Mouse (Mus musculus) liver, embryonic 12.5 days (tissue): ENCODE results near the gene Olfr1224-ps1. TPM values are rescaled to one million over a fixed set of nuclear protein-coding genes. Genes with fewer than 3 reads are reported as not detected.
"Not testable (repeated sequence)": the region's sequence is repeated elsewhere in the genome, so short reads cannot be mapped to it uniquely, and the experiment has no call there.

Experiments
- ATAC-seq: fragments of 200-750 bp; cut with Nextera tagmentation; 2 replicates; pipeline ENCODE4 v1.8.0; 2017; ENCODE audit warnings: moderate number of reproducible peaks, mild to moderate bottlenecking, moderate library complexity
- H3K27ac ChIP-seq: fragments of 300-500 bp; sonication (generic); 2 replicates; pipeline ENCODE4 v1.5.1; 2016; ENCODE audit warnings: mild to moderate bottlenecking
- H3K27me3 ChIP-seq: fragments of 300-500 bp; sonication (generic); replicated peaks from 2 replicates; pipeline ENCODE4 v1.6.1; 2016; ENCODE audit warnings: mild to moderate bottlenecking, moderate library complexity
- H3K36me3 ChIP-seq: fragments of 300-500 bp; sonication (generic); 2 replicates; pipeline ENCODE4 v1.6.1; 2016; ENCODE audit warnings: mild to moderate bottlenecking, moderate library complexity
- H3K4me1 ChIP-seq: fragments of 300-500 bp; sonication (generic); 2 replicates; pipeline ENCODE4 v1.6.1; 2016
- H3K4me2 ChIP-seq: fragments of 300-500 bp; sonication (generic); 2 replicates; pipeline ENCODE4 v1.6.1; 2016; ENCODE audit warnings: mild to moderate bottlenecking, moderate library complexity
- H3K4me3 ChIP-seq: fragments of 300-500 bp; sonication (generic); 2 replicates; pipeline ENCODE4 v1.5.1; 2016; ENCODE audit warnings: mild to moderate bottlenecking, moderate library complexity
- H3K9ac ChIP-seq: fragments of 300-500 bp; sonication (generic); 2 replicates; pipeline ENCODE4 v1.6.1; 2016; ENCODE audit warnings: mild to moderate bottlenecking, moderate library complexity
- H3K9me3 ChIP-seq: fragments of 300-500 bp; sonication (generic); replicated peaks from 2 replicates; pipeline ENCODE4 v1.6.1; 2016; ENCODE audit warnings: mild to moderate bottlenecking, moderate library complexity
- WGBS: fragments of 180-500 bp; shearing (Covaris S2); methylation state at CpG from one replicate; pipeline ENCODE4 v1.1.7; 2016; ENCODE audit not compliant: insufficient replicate concordance; 5-methylcytosine and 5-hydroxymethylcytosine counted together
- polyA plus RNA-seq: library from polyadenylated mRNA; unstranded; fragments of >200 nt; fragmentation: Nextera tagmentation; extraction: Ambion mirVana; gene quantifications from 2 replicates; pipeline ENCODE4 v1.2.1, GENCODE M21; 2016

The Olfr1224-ps1 gene
- not detected in 2 replicates for polyA plus RNA-seq

- H3K9ac ChIP-seq, H3K36me3 ChIP-seq, ATAC-seq, H3K4me2 ChIP-seq, H3K27me3 ChIP-seq, H3K27ac ChIP-seq, H3K9me3 ChIP-seq, H3K4me1 ChIP-seq, H3K4me3 ChIP-seq: not testable (repeated sequence)
- WGBS, result 83% methylated on average over 8 of the region's 8 CpGs
Measured at GRCm38 (mm10) chr2:89163991-89164390, at the start of gene Olfr1224-ps1. Gene Olfr1224-ps1, minus strand, starts transcription at chr2:89164091.

DNA sequence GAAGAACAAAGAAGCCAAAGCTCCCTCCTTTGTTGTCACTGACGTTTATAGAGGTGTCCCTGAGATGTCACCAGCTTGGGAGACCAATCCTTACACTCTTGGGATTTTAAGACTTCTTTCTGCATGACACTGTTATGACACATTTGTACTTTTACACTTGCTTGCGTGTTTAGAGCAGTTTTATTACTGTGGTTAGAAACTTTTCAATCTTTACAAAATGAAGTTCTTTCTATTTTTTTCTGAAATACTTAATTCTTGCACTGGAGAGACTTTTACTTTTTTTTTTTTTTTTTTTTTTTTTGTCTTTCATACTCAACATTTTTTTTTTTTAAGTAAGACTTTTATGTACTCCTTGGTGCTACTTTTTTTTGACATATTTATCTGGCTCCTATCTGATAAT, 36.1 kb upstream of the Olfr1224-ps1 start, which contains the start of gene Olfr1226:
TSS of gene Olfr1226 (minus strand) at position 101 of the 400 bp plus-strand sequence.
- no peaks in the 10 kb centered on the region for H3K27me3 ChIP-seq
- 46% methylated on average over 2 of the region's 2 CpGs for WGBS
- H3K4me1 ChIP-seq, result no peaks in the 10 kb centered on the region
- H3K9me3 ChIP-seq, result no peaks in the 10 kb centered on the region
- no peaks in the 10 kb centered on the region for H3K36me3 ChIP-seq
- H3K9ac ChIP-seq, result no peak within 1 kb of the TSS
- H3K4me2 ChIP-seq, result no peak within 1 kb of the TSS
- ATAC-seq, result no peak
- no peak within 1 kb of the TSS for H3K4me3 ChIP-seq
- H3K27ac ChIP-seq, result no peak within 1 kb of the TSS

- Histone ChIP-seq H3K9me3 (no peaks in the 10 kb centered on the region), H3K27me3 (no peaks in the 10 kb centered on the region), H3K4me2 (no peak overlapping the region), H3K36me3 (no peaks in the 10 kb centered on the region), H3K4me3 (no peak overlapping the region), H3K27ac (no peak overlapping the region), H3K4me1 (no peaks in the 10 kb centered on the region), H3K9ac (no peak overlapping the region)
- 23% methylated on average over 3 of the region's 3 CpGs for WGBS
- ATAC-seq, result no peak
Measured at GRCm38 (mm10) chr2:89196325-89196982, 32.6 kb upstream of the Olfr1224-ps1 start.

DNA sequence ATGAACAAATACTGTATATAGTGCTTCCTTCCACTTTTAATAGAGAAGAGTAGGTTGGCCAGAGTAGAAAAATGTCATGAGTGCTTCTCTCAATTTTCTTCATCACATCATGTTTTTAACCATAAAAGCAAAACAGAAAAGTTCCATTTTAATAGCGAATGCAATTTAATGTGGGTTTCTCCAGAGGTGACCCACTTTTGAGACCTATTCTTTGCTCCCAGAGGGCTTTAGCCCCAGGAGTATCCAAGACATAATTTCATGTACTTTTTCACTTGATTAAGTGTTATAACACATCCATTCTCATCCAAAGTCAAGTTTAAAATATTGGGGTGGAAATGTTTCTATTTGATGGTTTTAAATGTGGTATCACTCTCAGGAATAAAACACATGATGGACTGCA, 10.7 kb upstream of the Olfr1224-ps1 start, which contains the start of gene Olfr1225:
TSS of gene Olfr1225 (minus strand) at position 101 of the 400 bp plus-strand sequence.
- WGBS, result 68% methylated on average over 1 of the region's 1 CpGs
- Histone ChIP-seq H3K27me3 (no peaks in the 10 kb centered on the region), H3K4me3 (no peak within 1 kb of the TSS), H3K27ac (no peak within 1 kb of the TSS), H3K36me3 (no peaks in the 10 kb centered on the region), H3K9ac (no peak within 1 kb of the TSS), H3K9me3 (no peaks in the 10 kb centered on the region), H3K4me2 (no peak within 1 kb of the TSS), H3K4me1 (no peaks in the 10 kb centered on the region)
- ATAC-seq, result no peak

DNA sequence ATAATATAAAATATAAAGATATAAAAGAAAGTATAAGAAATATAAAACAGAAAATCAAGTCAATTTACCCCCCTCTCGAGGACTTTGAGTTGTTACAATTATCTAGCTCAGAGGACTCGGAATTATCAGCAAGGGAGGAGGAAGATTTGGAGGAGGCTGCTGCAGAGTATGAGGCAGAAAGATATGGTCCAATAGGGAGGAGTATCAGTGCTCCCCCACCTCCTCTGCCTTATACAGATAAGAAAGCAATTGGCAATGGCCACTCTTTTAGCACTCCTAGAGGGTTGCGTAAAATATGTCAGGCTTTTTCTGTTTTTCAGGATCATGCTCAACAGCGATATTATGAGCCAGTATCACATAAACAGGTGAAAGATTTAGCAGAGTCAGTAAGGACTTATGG, 820 bp upstream of the Olfr1224-ps1 start:
- H3K27me3 ChIP-seq, ATAC-seq, H3K9ac ChIP-seq, H3K9me3 ChIP-seq, H3K36me3 ChIP-seq, H3K4me1 ChIP-seq, H3K4me2 ChIP-seq, H3K27ac ChIP-seq, H3K4me3 ChIP-seq: not testable (repeated sequence)
- WGBS, result 66% methylated on average over 4 of the region's 4 CpGs

- 44% methylated on average over 1 of the region's 1 CpGs for WGBS
- H3K4me2 ChIP-seq, result no peak within 1 kb of the TSS
- H3K9me3 ChIP-seq, result no peaks in the 10 kb centered on the region
Measured at GRCm38 (mm10) chr2:89151460-89151859, 12.4 kb downstream of the Olfr1224-ps1 start, which contains the start of gene Olfr1223. Gene Olfr1223, minus strand, starts transcription at chr2:89151560.

GRCm38 (mm10) chr2:89132954-89133353, 30.9 kb downstream of the Olfr1224-ps1 start, which contains the start of gene Olfr1222:
Gene Olfr1222, minus strand, starts transcription at chr2:89133054.
- H3K27ac ChIP-seq, result no peak within 1 kb of the TSS
- H3K27me3 ChIP-seq, result no peaks in the 10 kb centered on the region
- no peaks in the 10 kb centered on the region for H3K9me3 ChIP-seq
- no peak within 1 kb of the TSS for H3K9ac ChIP-seq
- ATAC-seq, result no peak
- no peaks in the 10 kb centered on the region for H3K36me3 ChIP-seq
- H3K4me3 ChIP-seq, result no peak within 1 kb of the TSS
- 39% methylated on average over 3 of the region's 3 CpGs for WGBS
- H3K4me2 ChIP-seq, result no peak within 1 kb of the TSS
- H3K4me1 ChIP-seq, result no peaks in the 10 kb centered on the region

More at GRCm38 (mm10) chr2:89151460-89151859, 12.4 kb downstream of the Olfr1224-ps1 start, which contains the start of gene Olfr1223:
- Histone ChIP-seq H3K27ac (no peak within 1 kb of the TSS), H3K4me1 (no peaks in the 10 kb centered on the region), H3K27me3 (no peaks in the 10 kb centered on the region), H3K36me3 (no peaks in the 10 kb centered on the region), H3K9ac (no peak within 1 kb of the TSS), H3K4me3 (no peak within 1 kb of the TSS)
- ATAC-seq, result no peak

DNA sequence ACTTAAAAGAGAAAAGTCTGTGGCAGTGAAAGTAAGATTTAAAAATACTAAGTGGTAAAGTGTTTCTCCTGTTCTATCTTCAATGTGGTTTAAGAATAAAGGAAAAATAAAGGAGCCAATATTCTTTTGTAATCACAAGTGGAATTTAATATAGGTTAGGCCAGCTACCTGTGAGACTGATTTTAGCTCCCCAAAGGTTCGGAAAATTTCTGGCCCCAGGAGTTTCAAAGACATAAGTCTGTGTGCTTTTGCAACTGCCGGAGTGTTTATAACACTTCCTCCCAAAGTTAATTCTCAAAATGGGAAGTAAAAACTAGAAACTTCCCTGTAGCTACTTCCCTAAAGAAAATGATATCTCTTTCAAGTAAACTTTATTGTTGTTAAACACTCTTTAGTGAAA, 46.7 kb downstream of the Olfr1224-ps1 start, which contains the start of gene Olfr1221:
TSS of gene Olfr1221 (minus strand) at position 101 of the 400 bp plus-strand sequence.
- H3K4me2 ChIP-seq, result no peak within 1 kb of the TSS
- ATAC-seq, result no peak
- H3K9me3 ChIP-seq, result no peaks in the 10 kb centered on the region
- no peak within 1 kb of the TSS for H3K4me3 ChIP-seq
- no peaks in the 10 kb centered on the region for H3K36me3 ChIP-seq
- no peaks in the 10 kb centered on the region for H3K27me3 ChIP-seq
- WGBS, result 41% methylated on average over 2 of the region's 2 CpGs
- H3K9ac ChIP-seq, result no peak within 1 kb of the TSS
- H3K4me1 ChIP-seq, result no peaks in the 10 kb centered on the region
- H3K27ac ChIP-seq, result no peak within 1 kb of the TSS

DNA sequence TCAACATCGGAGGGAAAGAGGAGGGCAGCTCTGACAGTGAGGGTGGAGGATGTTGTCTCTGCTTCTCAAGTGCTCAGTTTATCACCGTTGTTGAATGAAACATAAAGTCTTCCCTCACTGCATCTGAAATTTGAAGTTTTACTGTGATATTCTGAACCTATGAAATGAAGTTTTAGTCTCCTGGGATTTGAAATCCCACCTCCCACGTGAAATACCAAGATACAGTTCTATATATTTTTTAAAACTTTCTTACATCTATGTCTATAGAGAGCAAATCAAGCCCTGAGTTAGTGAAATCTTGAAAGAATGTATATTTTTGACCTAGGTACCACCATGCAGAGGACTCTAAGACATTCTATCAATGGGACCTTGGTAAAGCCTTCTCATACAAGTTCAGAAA, 57.2 kb downstream of the Olfr1224-ps1 start, which contains the start of gene Olfr1220:
TSS of gene Olfr1220 (minus strand) at position 101 of the 400 bp plus-strand sequence.
- no peak within 1 kb of the TSS for H3K27ac ChIP-seq
- ATAC-seq, result no peak
- H3K4me1 ChIP-seq, result no peaks in the 10 kb centered on the region
- H3K9me3 ChIP-seq, result no peaks in the 10 kb centered on the region
- no peaks in the 10 kb centered on the region for H3K36me3 ChIP-seq
- no peak within 1 kb of the TSS for H3K4me3 ChIP-seq
- no peak within 1 kb of the TSS for H3K4me2 ChIP-seq
- no peak within 1 kb of the TSS for H3K9ac ChIP-seq
- no peaks in the 10 kb centered on the region for H3K27me3 ChIP-seq
- 60% methylated on average over 3 of the region's 3 CpGs for WGBS

GRCm38 (mm10) chr2:89105651-89106050, 58.2 kb downstream of the Olfr1224-ps1 start:
- no peak overlapping the region for H3K4me2 ChIP-seq
- ATAC-seq, result no peak
- no peak overlapping the region for H3K9ac ChIP-seq
- no peaks in the 10 kb centered on the region for H3K4me1 ChIP-seq
- H3K4me3 ChIP-seq, result no peak overlapping the region
- H3K27ac ChIP-seq, result no peak overlapping the region
- H3K36me3 ChIP-seq, result no peaks in the 10 kb centered on the region
- no peaks in the 10 kb centered on the region for H3K27me3 ChIP-seq
- H3K9me3 ChIP-seq, result no peaks in the 10 kb centered on the region
